Mouse (Mus musculus) forebrain, embryonic 15.5 days (tissue): ENCODE measurements around the gene Ccdc106. TPM values are rescaled to one million over a fixed set of nuclear protein-coding genes. Genes with fewer than 3 reads are reported as not detected.
"Not testable (repeated sequence)": the region's sequence is repeated elsewhere in the genome, so short reads cannot be mapped to it uniquely, and the experiment has no call there.

Experiments used
- ATAC-seq: fragments of 200-750 bp; cut with Nextera tagmentation; replicated peaks from 2 replicates; pipeline ENCODE4 v1.8.0; 2017; ENCODE audit warnings: mild to moderate bottlenecking, moderate TSS enrichment, moderate library complexity
- H3K27ac ChIP-seq: fragments of 300-500 bp; sonication (generic); replicated peaks from 2 replicates; pipeline ENCODE4 v1.5.1; 2015; ENCODE audit warnings: mild to moderate bottlenecking, inconsistent platforms
- H3K27me3 ChIP-seq: fragments of 300-500 bp; sonication (generic); 2 replicates; pipeline ENCODE4 v1.6.1; 2015; ENCODE audit warnings: inconsistent platforms
- H3K36me3 ChIP-seq: fragments of 300-500 bp; sonication (generic); 2 replicates; pipeline ENCODE4 v1.6.1; 2015; ENCODE audit warnings: mild to moderate bottlenecking, inconsistent platforms
- H3K4me1 ChIP-seq: fragments of 300-500 bp; sonication (generic); 2 replicates; pipeline ENCODE4 v1.6.1; 2015; ENCODE audit warnings: inconsistent platforms
- H3K4me2 ChIP-seq: fragments of 300-500 bp; sonication (generic); replicated peaks from 2 replicates; pipeline ENCODE4 v1.6.1; 2015; ENCODE audit warnings: mild to moderate bottlenecking, inconsistent platforms
- H3K4me3 ChIP-seq: fragments of 300-500 bp; sonication (generic); 2 replicates; pipeline ENCODE4 v1.5.1; 2015; ENCODE audit warnings: mild to moderate bottlenecking, inconsistent platforms
- H3K9ac ChIP-seq: fragments of 300-500 bp; sonication (generic); replicated peaks from 2 replicates; pipeline ENCODE4 v1.6.1; 2015; ENCODE audit warnings: mild to moderate bottlenecking, inconsistent platforms
- H3K9me3 ChIP-seq: fragments of 300-500 bp; sonication (generic); 2 replicates; pipeline ENCODE4 v1.6.1; 2016; ENCODE audit warnings: inconsistent platforms
- WGBS: fragments of 180-500 bp; shearing (Covaris S2); methylation state at CpG from one replicate; pipeline ENCODE4 v1.1.7; 2015; ENCODE audit warnings: mixed read lengths; 5-methylcytosine and 5-hydroxymethylcytosine counted together
- polyA plus RNA-seq: library from polyadenylated mRNA; unstranded; fragments of >200 nt; fragmentation: Nextera tagmentation; extraction: Ambion mirVana; gene quantifications from 2 replicates; pipeline ENCODE4 v1.2.1, GENCODE M21; 2015

Ccdc106 gene
- polyA plus RNA-seq, 1 experiment from 2014 or later, result 45.8 TPM

DNA sequence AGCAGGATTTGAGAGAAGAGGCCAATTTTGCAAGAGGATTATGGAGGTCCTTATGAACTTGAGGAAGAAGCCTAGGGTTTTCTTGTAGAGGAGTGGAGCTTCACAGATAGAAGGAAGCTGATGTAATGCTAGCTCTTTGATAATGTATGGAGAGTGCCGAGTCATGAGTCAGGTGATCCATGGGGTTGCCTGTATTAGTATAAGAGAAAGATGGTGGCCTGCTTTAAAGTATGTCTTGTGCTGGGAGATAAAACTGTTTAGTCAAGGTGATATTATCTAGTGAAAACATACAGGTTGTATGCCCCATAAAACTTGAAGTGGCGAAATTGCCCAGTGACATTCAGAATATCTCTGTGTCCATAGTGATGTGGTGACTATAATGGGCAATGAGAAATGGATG is 56.6 kb downstream of the Ccdc106 start:
- Histone ChIP-seq H3K36me3 (peaks cover 67% of the 10 kb centered on the region), H3K4me2 (no peak overlapping the region), H3K9ac (no peak overlapping the region), H3K27me3 (no peaks in the 10 kb centered on the region), H3K27ac (no peak overlapping the region), H3K9me3 (no peaks in the 10 kb centered on the region), H3K4me1 (peaks cover 16% of the 10 kb centered on the region), H3K4me3 (no peak overlapping the region)
- no peak for ATAC-seq
- WGBS, result 93% methylated on average over 2 of the region's 2 CpGs

DNA sequence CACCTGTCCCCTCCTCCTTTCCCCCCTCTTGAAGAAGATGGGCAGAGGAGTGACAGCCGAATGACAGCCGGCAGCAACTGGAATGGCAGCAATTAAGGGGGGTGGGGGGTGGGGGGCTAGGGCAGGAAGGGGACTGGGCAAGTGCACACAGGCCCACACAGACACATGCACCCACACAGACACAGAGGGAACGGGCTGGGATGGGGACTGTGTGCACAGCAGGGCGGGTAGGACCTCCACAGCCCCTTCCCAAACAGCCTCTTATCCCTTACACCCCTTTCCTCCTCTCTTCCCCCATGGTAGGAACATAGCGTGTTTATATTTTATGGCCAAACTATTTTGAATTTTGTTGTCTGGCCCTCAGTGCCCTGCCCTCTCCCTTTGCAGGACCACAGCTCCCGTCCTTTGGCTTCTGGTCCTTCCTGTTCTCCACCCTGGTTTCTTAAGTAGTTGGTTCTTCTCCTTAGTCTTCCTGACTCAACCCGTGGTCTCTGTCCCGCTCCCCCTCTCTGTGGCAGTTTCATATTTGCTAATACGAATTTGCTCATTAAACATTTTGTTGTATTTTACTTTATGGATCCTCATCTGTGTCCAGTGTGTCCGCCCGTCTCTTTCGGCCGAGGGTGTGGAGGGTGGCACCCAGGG is 59.1 kb downstream of the Ccdc106 start:
- 53% methylated on average over 10 of the region's 13 CpGs for WGBS

DNA sequence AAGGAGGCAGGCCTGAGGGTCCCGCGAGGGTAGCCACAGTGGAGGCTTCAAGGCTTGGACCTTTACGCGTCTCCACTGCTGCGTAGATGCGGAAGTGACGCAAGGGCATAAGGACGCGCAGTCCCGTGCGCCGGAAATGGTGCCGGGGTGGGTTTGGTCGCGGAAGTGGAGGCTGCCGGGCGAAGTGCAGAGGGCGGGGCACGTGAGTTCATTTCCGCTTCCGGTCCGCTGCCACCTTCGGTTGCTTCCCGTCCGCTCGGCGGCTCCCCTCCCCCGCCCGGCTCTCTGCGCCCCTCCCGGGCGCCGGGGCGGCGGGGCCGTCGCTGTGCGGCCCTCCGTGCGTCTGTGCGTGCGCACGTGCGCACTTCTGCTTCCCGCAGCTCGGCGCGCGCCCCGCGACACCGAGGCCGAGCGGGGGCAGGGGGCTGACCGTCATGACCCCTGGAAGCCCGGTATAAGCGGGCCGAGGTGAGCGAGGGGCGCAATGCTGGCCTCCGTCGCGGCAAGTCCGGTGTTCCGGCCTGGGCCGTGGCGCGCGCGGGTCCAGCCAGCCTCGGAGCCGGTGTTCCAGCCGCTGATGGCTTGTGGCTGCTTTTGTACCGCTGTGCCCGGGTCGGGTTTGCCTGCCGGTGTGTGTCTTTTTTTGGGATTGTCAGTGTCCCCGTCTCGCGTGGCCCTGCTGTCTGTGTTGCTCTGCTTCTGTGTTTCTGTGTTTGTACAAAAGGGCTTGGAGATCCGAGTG is 59.8 kb downstream of the Ccdc106 start, which contains the start of gene Epn1:
Gene Epn1, plus strand, starts transcription at position 226 of the 742 bp plus-strand sequence.
- no peaks in the 10 kb centered on the region for H3K9me3 ChIP-seq
- H3K36me3 ChIP-seq, result peaks cover 50% of the 10 kb centered on the region
- H3K4me1 ChIP-seq, result peaks cover 31% of the 10 kb centered on the region
- ATAC-seq, result peak; percentile 98
- under 1% methylated on average over 81 of the region's 81 CpGs for WGBS
- peak within 1 kb of the TSS; percentile 64 for H3K4me2 ChIP-seq
- peak within 1 kb of the TSS; percentile 96 for H3K9ac ChIP-seq
- H3K27ac ChIP-seq, result peak within 1 kb of the TSS; percentile 87
- H3K4me3 ChIP-seq, result peak within 1 kb of the TSS; percentile 98
- H3K27me3 ChIP-seq, result no peaks in the 10 kb centered on the region

More for the DNA sequence above, 59.1 kb downstream of the Ccdc106 start:
- H3K4me1 ChIP-seq, result peaks cover 31% of the 10 kb centered on the region
- H3K36me3 ChIP-seq, result peaks cover 54% of the 10 kb centered on the region
- H3K27me3 ChIP-seq, H3K9me3 ChIP-seq: not testable (repeated sequence)
- H3K4me3 ChIP-seq, result peak overlapping the region; percentile 98
- H3K4me2 ChIP-seq, result peak overlapping the region; percentile 64
- peak overlapping the region; percentile 87 for H3K27ac ChIP-seq
- peak overlapping the region; percentile 96; the same call in 1 of the 2 replicates for H3K9ac ChIP-seq
- peak; percentile 50 for ATAC-seq

DNA sequence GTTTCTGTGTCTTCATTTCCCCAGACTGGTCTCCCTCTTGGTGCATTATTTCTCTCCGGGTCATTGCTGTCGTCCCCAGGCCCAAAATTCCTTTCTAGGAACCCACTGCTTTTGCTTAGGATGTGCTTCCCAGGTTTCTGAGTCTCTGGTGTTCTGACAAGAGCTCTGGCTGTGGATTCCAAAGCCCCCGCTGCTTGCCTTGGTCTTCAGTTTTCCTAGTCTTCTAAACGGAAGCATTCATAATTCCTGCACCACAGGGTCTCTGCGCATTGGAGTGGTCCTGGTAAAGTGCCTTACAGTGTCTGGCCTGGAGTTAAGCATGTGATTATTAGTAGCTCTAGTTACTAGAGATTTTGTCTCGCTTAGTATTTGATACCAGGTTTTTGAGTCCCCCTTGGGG is 60.5 kb downstream of the Ccdc106 start:
- no peak for ATAC-seq
- Histone ChIP-seq H3K4me2 (peak overlapping the region; percentile 64), H3K27ac (peak overlapping the region; percentile 87), H3K4me1 (peaks cover 31% of the 10 kb centered on the region), H3K27me3 (no peaks in the 10 kb centered on the region), H3K36me3 (peaks cover 49% of the 10 kb centered on the region), H3K4me3 (peak overlapping the region; percentile 98), H3K9me3 (no peaks in the 10 kb centered on the region), H3K9ac (peak overlapping the region; percentile 96)
- 20% methylated on average over 6 of the region's 6 CpGs for WGBS

DNA sequence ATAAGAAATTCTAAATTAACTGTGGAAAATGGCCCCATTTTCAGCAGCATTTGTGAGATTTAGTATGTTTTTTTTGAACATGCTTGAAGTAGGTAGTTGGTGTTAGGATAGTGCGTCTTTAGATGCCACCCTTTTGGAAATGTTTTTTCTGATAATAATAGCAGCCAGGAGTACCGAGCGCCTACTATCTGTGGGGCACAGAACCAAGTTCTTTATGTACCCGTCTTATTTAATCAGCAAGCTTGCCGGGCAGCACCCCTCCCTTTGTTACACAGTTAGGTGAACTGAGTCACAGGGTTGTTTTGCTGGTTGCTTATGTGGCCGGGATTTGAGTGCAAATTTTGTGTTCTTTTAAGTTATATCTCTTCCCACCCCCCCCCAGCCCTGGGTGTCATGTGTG is 60.9 kb downstream of the Ccdc106 start:
- no peaks in the 10 kb centered on the region for H3K27me3 ChIP-seq
- WGBS, result 70% methylated on average over 6 of the region's 6 CpGs
- peaks cover 31% of the 10 kb centered on the region for H3K4me1 ChIP-seq
- H3K4me2 ChIP-seq, result peak overlapping the region; percentile 64
- H3K9me3 ChIP-seq, result no peaks in the 10 kb centered on the region
- ATAC-seq, result no peak
- H3K4me3 ChIP-seq, result peak overlapping the region; percentile 98
- H3K9ac ChIP-seq, result peak overlapping the region; percentile 96; the same call in 1 of the 2 replicates
- peaks cover 46% of the 10 kb centered on the region for H3K36me3 ChIP-seq
- no peak overlapping the region for H3K27ac ChIP-seq

DNA sequence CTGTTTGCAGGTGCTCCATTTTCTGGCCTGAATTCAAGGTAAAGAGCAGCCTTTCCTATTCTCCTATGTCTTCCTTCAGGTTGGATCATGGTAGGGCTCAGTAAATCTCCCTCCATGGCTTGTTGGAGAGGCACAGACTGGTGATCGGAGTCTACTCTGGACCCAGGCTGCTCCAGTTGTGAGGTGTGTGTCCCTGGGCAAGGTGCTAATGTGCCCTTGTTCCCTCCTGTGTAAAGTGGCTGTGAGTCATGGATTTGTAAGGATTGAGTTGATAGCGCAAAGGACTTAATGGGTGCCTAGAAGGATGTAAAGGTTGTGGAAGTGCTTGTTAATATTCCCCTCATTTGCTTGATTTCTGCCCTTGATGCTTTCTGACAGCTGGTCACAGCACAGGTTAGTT is 61.6 kb downstream of the Ccdc106 start:
- no peak for ATAC-seq
- Histone ChIP-seq H3K36me3 (peaks cover 39% of the 10 kb centered on the region), H3K9me3 (no peaks in the 10 kb centered on the region), H3K27ac (no peak overlapping the region), H3K4me3 (no peak overlapping the region), H3K9ac (no peak overlapping the region; the same call in 1 of the 2 replicates), H3K4me1 (peaks cover 31% of the 10 kb centered on the region), H3K4me2 (peak overlapping the region; percentile 64; the same call in 1 of the 2 replicates), H3K27me3 (no peaks in the 10 kb centered on the region)
- 100% methylated on average over 2 of the region's 2 CpGs for WGBS

DNA sequence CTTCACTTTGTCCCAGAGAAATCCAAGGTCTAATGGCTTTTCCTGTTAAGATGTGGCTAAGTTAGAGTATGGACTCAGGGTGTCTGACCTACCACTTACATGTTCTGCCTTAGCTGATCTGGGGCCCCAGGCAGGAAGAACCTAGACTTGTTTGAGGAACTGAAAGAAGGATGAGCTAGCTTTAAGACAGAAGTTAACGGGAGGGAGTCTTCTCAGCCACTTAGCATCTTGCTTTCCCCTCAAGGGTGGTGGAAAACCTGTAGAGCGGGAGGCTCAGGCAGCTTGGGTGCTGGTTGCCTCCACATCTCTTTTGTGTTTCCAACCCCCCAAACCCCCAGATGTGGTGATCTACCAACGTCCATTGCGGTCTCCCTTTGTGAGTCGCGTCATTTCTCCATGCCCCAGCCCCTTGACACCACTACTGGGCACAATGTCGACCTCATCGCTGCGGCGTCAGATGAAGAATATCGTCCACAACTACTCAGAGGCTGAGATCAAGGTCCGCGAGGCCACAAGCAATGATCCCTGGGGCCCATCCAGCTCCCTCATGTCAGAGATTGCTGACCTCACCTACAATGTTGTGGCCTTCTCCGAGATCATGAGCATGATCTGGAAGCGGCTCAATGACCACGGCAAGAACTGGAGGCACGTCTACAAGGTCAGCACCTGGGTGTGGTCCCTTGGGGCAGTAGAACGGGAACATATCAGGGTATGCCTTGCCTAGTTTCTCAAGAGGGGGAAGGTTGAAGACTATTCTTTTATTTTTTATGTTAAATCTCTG is 63.2 kb downstream of the Ccdc106 start:
- no peak overlapping the region for H3K27ac ChIP-seq
- H3K4me3 ChIP-seq, result no peak overlapping the region
- no peak overlapping the region for H3K9ac ChIP-seq
- H3K4me1 ChIP-seq, result peaks cover 31% of the 10 kb centered on the region
- ATAC-seq, result no peak
- no peak overlapping the region for H3K4me2 ChIP-seq
- H3K27me3 ChIP-seq, result no peaks in the 10 kb centered on the region
- H3K9me3 ChIP-seq, result no peaks in the 10 kb centered on the region
- 95% methylated on average over 18 of the region's 18 CpGs for WGBS
- peaks cover 24% of the 10 kb centered on the region for H3K36me3 ChIP-seq

DNA sequence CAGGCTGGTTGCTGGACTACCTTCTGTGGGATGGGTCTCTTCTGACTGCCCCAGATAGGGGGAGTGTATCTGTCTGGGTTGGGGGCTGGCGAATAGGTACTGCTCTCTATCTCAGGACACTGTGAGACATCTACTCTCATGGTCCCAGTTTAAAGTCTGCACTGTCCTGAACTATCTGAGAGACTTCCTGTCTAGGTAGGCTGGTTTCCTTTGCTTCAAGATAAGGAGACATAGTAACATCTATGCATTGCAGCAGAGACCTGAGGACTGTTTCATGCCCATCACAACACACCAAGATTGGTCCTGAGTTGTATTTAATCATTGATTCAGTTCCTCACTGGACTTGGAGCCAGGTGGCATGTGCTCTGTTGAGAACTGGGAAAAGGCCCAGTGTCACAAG is 65.2 kb downstream of the Ccdc106 start:
- H3K36me3 ChIP-seq, result peaks cover 19% of the 10 kb centered on the region
- no peak overlapping the region for H3K27ac ChIP-seq
- no peak overlapping the region for H3K4me2 ChIP-seq
- WGBS, result 94% methylated on average over 1 of the region's 1 CpGs
- no peak for ATAC-seq
- no peak overlapping the region for H3K9ac ChIP-seq
- H3K4me1 ChIP-seq, result peaks cover 29% of the 10 kb centered on the region
- H3K4me3 ChIP-seq, result no peak overlapping the region
- H3K27me3 ChIP-seq, result no peaks in the 10 kb centered on the region
- no peaks in the 10 kb centered on the region for H3K9me3 ChIP-seq

DNA sequence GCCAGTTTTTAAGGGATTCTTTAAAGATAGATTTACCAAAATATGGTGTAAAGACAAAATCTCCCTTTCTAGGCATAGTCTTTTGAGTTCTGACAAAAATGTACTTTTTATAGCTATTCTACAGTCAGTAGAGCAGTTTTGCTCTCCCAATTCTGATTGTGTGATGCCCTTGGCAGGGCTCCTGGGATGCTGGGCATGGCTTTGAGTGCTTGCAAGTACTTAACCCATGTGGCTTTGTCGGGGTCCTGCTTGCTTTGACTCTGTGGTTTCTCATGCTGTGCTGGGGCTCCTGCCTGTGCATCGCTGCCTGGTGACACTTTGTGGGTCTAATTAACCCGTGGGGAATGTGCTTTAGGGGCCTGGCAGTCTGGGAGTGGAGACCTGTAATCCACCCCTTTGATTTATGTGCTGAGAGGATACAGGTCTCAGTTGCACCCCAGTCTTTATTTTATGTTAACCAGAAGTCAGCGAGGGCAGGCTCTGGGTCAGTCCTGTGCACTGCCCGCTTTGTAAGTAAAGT is 66.6 kb downstream of the Ccdc106 start:
- Histone ChIP-seq H3K4me2 (no peak overlapping the region), H3K4me3 (no peak overlapping the region), H3K36me3 (peaks cover 29% of the 10 kb centered on the region), H3K4me1 (peaks cover 15% of the 10 kb centered on the region), H3K9me3 (no peaks in the 10 kb centered on the region), H3K9ac (no peak overlapping the region), H3K27me3 (no peaks in the 10 kb centered on the region), H3K27ac (no peak overlapping the region)
- WGBS, result 76% methylated on average over 5 of the region's 5 CpGs
- no peak for ATAC-seq

DNA sequence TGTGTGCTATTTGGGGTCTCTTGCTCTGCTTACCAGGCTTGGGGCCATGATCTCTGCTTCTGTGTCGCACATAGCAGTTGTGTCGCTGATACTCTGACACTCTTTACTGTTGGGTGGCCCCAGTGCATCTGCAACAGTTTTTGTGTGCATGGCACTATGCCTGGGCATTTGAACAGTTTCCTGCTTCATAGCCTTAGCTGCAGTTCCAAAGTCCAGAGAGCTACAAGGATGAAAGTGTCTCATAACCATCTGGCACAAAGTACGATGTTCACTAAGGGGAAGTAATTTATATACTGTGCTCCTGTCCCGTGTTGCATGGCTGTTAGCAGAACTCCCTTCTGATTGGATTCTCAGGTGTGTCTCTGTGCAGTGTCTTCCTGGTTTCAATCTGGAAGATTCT is 67.5 kb downstream of the Ccdc106 start:
- WGBS, result 89% methylated on average over 4 of the region's 4 CpGs
- H3K36me3 ChIP-seq, result peaks cover 36% of the 10 kb centered on the region
- no peak for ATAC-seq
- no peak overlapping the region for H3K27ac ChIP-seq
- no peak overlapping the region for H3K9ac ChIP-seq
- H3K9me3 ChIP-seq, result no peaks in the 10 kb centered on the region
- no peaks in the 10 kb centered on the region for H3K27me3 ChIP-seq
- no peak overlapping the region for H3K4me2 ChIP-seq
- H3K4me1 ChIP-seq, result peaks cover 8% of the 10 kb centered on the region
- H3K4me3 ChIP-seq, result no peak overlapping the region

DNA sequence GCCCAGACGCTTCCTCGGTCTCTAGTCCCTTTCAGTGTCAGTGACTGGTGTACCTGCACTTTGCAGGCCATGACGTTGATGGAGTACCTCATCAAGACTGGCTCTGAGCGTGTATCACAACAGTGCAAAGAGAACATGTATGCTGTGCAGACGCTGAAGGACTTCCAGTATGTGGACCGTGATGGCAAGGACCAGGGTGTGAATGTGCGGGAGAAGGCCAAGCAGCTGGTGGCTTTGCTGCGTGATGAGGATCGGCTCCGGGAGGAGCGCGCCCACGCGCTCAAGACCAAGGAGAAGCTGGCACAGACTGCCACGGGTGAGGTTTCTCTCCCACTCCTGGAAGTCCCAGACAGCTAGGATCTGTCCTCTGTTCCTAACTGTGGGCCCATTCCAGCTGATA is 69.5 kb downstream of the Ccdc106 start:
- Histone ChIP-seq H3K4me1 (no peaks in the 10 kb centered on the region), H3K9me3 (no peaks in the 10 kb centered on the region), H3K4me2 (no peak overlapping the region), H3K4me3 (no peak overlapping the region), H3K27ac (no peak overlapping the region), H3K27me3 (no peaks in the 10 kb centered on the region), H3K9ac (no peak overlapping the region), H3K36me3 (peaks cover 42% of the 10 kb centered on the region)
- 94% methylated on average over 15 of the region's 15 CpGs for WGBS
- ATAC-seq, result no peak
